Mouse (Mus musculus): ENCODE data around the gene Stkld1. TPM values are rescaled to one million over a fixed set of nuclear protein-coding genes. Genes with fewer than 3 reads are reported as not detected.

Gene Stkld1
- polyA plus RNA-seq, 1 experiment, result 0.03 TPM

- Histone ChIP-seq H3K4me1 (peaks cover 44% of the 10 kb centered on the region), H3K27me3 (replicated peaks) (no peaks in the 10 kb centered on the region), H3K4me3 (replicated peaks) (no peak overlapping the region), H3K9me3 (no peaks in the 10 kb centered on the region), H3K36me3 (replicated peaks; ENCODE audit: low read length) (peaks cover 62% of the 10 kb centered on the region)
- no peak for TF ChIP-seq GATA1 (IDR thresholded peaks at IDR 0.05; ENCODE audit: borderline replicate concordance, low read length)
- TF ChIP-seq FLI1 (IDR thresholded peaks at IDR 0.05; ENCODE audit: low read length), result no peak
Measured at GRCm38 (mm10) chr2:26960756-26961155, 26.9 kb downstream of the Stkld1 start.

GRCm38 (mm10) chr2:26963923-26964723, 30.3 kb downstream of the Stkld1 start, which contains the start of gene Rexo4:
Gene Rexo4, minus strand, starts transcription at chr2:26964386.
- TF ChIP-seq FLI1 (IDR thresholded peaks at IDR 0.05; ENCODE audit: low read length), result no peak
- TF ChIP-seq GATA1 (IDR thresholded peaks at IDR 0.05; ENCODE audit: borderline replicate concordance, low read length), result no peak
- H3K9me3 ChIP-seq, result peaks cover 8% of the 10 kb centered on the region; the same call in 1 of the 2 replicates
- no peaks in the 10 kb centered on the region for H3K27me3 ChIP-seq (replicated peaks)
- peaks cover 30% of the 10 kb centered on the region for H3K36me3 ChIP-seq (replicated peaks; ENCODE audit: low read length)
- peak within 1 kb of the TSS; percentile 96 for H3K4me3 ChIP-seq (replicated peaks)
- H3K4me1 ChIP-seq, result peaks cover 44% of the 10 kb centered on the region

GRCm38 (mm10) chr2:26964724-26965370, 31.0 kb downstream of the Stkld1 start:
- Histone ChIP-seq H3K27me3 (replicated peaks) (no peaks in the 10 kb centered on the region), H3K4me3 (replicated peaks) (peak overlapping the region; percentile 96), H3K4me1 (peaks cover 41% of the 10 kb centered on the region), H3K9me3 (peaks cover 8% of the 10 kb centered on the region; the same call in 1 of the 2 replicates), H3K36me3 (replicated peaks; ENCODE audit: low read length) (peaks cover 26% of the 10 kb centered on the region)
- TF ChIP-seq FLI1 (IDR thresholded peaks at IDR 0.05; ENCODE audit: low read length) (no peak), GATA1 (IDR thresholded peaks at IDR 0.05; ENCODE audit: borderline replicate concordance, low read length) (no peak)

- TF ChIP-seq FLI1 (IDR thresholded peaks at IDR 0.05; ENCODE audit: low read length) (no peak), GATA1 (IDR thresholded peaks at IDR 0.05; ENCODE audit: borderline replicate concordance, low read length) (no peak)
- Histone ChIP-seq H3K9me3 (peaks cover 8% of the 10 kb centered on the region; the same call in 1 of the 2 replicates), H3K27me3 (replicated peaks) (peaks cover 10% of the 10 kb centered on the region), H3K4me3 (replicated peaks) (no peak overlapping the region), H3K4me1 (peaks cover 19% of the 10 kb centered on the region), H3K36me3 (replicated peaks; ENCODE audit: low read length) (peaks cover 3% of the 10 kb centered on the region)
Measured at GRCm38 (mm10) chr2:26967262-26967661, 33.4 kb downstream of the Stkld1 start.

- Histone ChIP-seq H3K4me3 (replicated peaks) (no peak within 1 kb of the TSS), H3K9me3 (peaks cover 2% of the 10 kb centered on the region; the same call in 1 of the 2 replicates), H3K27me3 (replicated peaks) (peaks cover 39% of the 10 kb centered on the region), H3K4me1 (peaks cover 21% of the 10 kb centered on the region), H3K36me3 (replicated peaks; ENCODE audit: low read length) (no peaks in the 10 kb centered on the region)
- TF ChIP-seq GATA1 (IDR thresholded peaks at IDR 0.05; ENCODE audit: borderline replicate concordance, low read length) (no peak), FLI1 (IDR thresholded peaks at IDR 0.05; ENCODE audit: low read length) (no peak)
Measured at GRCm38 (mm10) chr2:26973116-26973515, 39.3 kb downstream of the Stkld1 start, which contains the start of gene Adamts13. Gene Adamts13, plus strand, starts transcription at chr2:26973416.

GRCm38 (mm10) chr2:26973960-26974359, 40.1 kb downstream of the Stkld1 start:
- H3K36me3 ChIP-seq (replicated peaks; ENCODE audit: low read length), result no peaks in the 10 kb centered on the region
- peaks cover 21% of the 10 kb centered on the region for H3K4me1 ChIP-seq
- no peak overlapping the region for H3K4me3 ChIP-seq (replicated peaks)
- H3K27me3 ChIP-seq (replicated peaks), result peaks cover 43% of the 10 kb centered on the region
- TF ChIP-seq FLI1 (IDR thresholded peaks at IDR 0.05; ENCODE audit: low read length) (0 out of 2 replicates have a peak, but pooled peaks have one; percentile 7), GATA1 (IDR thresholded peaks at IDR 0.05; ENCODE audit: borderline replicate concordance, low read length) (no peak)
- no peaks in the 10 kb centered on the region for H3K9me3 ChIP-seq

- no peaks in the 10 kb centered on the region for H3K9me3 ChIP-seq
- peaks cover 3% of the 10 kb centered on the region for H3K4me1 ChIP-seq
- TF ChIP-seq GATA1 (IDR thresholded peaks at IDR 0.05; ENCODE audit: borderline replicate concordance, low read length) (no peak), FLI1 (IDR thresholded peaks at IDR 0.05; ENCODE audit: low read length) (no peak)
- H3K27me3 ChIP-seq (replicated peaks), result peaks cover 53% of the 10 kb centered on the region
- H3K36me3 ChIP-seq (replicated peaks; ENCODE audit: low read length), result no peaks in the 10 kb centered on the region
- no peak overlapping the region for H3K4me3 ChIP-seq (replicated peaks)
Measured at GRCm38 (mm10) chr2:26980361-26980760, 46.5 kb downstream of the Stkld1 start.

GRCm38 (mm10) chr2:26984179-26984578, 50.3 kb downstream of the Stkld1 start:
- TF ChIP-seq GATA1 (IDR thresholded peaks at IDR 0.05; ENCODE audit: borderline replicate concordance, low read length), result no peak
- no peak for TF ChIP-seq FLI1 (IDR thresholded peaks at IDR 0.05; ENCODE audit: low read length)
- peaks cover 70% of the 10 kb centered on the region for H3K27me3 ChIP-seq (replicated peaks)
- H3K4me1 ChIP-seq, result peaks cover 3% of the 10 kb centered on the region
- no peaks in the 10 kb centered on the region for H3K9me3 ChIP-seq
- H3K4me3 ChIP-seq (replicated peaks), result no peak overlapping the region
- no peaks in the 10 kb centered on the region for H3K36me3 ChIP-seq (replicated peaks; ENCODE audit: low read length)

- H3K4me1 ChIP-seq, result peaks cover 3% of the 10 kb centered on the region
- no peak overlapping the region for H3K4me3 ChIP-seq (replicated peaks)
- no peaks in the 10 kb centered on the region for H3K36me3 ChIP-seq (replicated peaks; ENCODE audit: low read length)
- peaks cover 72% of the 10 kb centered on the region for H3K27me3 ChIP-seq (replicated peaks)
- no peaks in the 10 kb centered on the region for H3K9me3 ChIP-seq
- TF ChIP-seq GATA1 (IDR thresholded peaks at IDR 0.05; ENCODE audit: borderline replicate concordance, low read length), result no peak
Measured at GRCm38 (mm10) chr2:26984640-26985039, 50.8 kb downstream of the Stkld1 start.

- no peaks in the 10 kb centered on the region for H3K36me3 ChIP-seq (replicated peaks; ENCODE audit: low read length)
- no peaks in the 10 kb centered on the region; the same call in 1 of the 2 replicates for H3K4me1 ChIP-seq
- TF ChIP-seq GATA1 (IDR thresholded peaks at IDR 0.05; ENCODE audit: borderline replicate concordance, low read length) (no peak), FLI1 (IDR thresholded peaks at IDR 0.05; ENCODE audit: low read length) (no peak)
- peaks cover 5% of the 10 kb centered on the region; the same call in 1 of the 2 replicates for H3K9me3 ChIP-seq
- H3K27me3 ChIP-seq (replicated peaks), result peaks cover 41% of the 10 kb centered on the region
- no peak overlapping the region for H3K4me3 ChIP-seq (replicated peaks)
Measured at GRCm38 (mm10) chr2:26993936-26994335, 60.1 kb downstream of the Stkld1 start.

Measured in megakaryocyte, embryonic 14.5 days (primary cell).